Mouse (Mus musculus) cerebellum, adult 9-11 months (tissue): Measurements from ENCODE around the gene Slc38a4.

Experiments used
- DNase-seq: peaks from one replicate; pipeline ENCODE4 v3.0.0; 2022

The Slc38a4 gene

DNA sequence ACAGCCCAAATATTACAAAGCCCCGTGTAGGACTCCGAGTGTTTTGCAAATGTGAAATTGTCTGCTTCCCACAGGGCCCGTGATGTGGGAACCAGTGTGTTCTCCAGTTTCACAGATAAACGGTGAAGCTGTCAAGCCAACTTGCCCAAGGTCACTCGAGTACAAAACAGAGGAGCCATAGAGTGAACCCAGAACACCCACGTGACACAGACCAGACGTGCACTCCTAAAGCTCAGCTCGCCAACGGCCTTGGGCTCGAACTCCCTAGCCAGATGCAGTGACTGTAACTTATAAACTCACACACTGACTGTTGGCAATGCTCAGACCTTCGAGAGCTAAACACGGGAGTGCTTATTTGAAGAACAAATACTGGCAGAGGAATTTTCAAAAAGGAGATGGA lies 5.3 kb downstream of the Slc38a4 start:
- no peak for DNase-seq

DNA sequence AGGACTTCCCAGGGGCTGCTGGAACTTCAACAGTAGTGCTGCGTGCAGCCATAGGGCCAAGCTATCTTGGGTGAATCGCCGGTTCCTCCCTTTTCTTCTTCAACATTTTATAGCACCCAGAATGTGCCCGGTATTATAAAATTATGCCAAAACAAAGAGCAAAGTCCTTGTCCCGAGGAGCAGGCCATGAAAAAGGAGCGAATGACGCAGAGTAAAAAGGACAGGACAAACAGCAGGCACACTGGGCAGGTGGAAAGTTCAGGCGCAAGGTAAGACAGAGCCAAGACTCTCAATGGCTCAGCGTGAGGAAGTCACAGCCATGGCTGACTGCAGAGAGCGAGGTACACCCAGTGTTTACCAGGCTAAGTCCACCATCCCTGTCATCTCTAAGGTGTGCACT lies 5.7 kb downstream of the Slc38a4 start:
- no peak for DNase-seq

DNA sequence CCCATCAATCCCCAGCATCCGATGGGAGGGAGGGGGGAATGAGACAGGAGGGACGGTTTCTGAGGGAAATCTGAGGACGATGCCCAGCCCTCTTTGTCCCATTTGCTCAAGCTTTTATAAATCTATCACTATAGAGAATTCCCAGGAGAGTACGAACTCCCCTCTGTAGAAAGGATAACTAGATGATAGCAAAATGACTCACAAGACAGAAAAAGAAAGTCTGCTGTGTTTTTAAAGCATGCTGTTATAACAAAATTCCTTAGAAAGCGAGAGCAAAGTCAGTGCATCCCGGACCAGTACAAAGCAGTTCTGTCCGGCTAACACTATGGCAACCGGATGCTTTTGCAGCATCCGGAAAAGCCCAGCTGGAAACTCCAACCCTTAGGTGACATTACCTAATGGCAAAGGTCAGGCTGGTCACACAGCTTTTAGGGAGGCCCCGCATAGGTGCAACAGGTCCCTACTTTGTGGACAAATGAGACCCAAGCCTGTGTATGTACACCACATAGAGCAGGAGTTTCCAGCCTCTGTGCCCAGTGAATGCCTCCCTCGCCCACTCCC lies 6.4 kb downstream of the Slc38a4 start:
- DNase-seq, result no peak

DNA sequence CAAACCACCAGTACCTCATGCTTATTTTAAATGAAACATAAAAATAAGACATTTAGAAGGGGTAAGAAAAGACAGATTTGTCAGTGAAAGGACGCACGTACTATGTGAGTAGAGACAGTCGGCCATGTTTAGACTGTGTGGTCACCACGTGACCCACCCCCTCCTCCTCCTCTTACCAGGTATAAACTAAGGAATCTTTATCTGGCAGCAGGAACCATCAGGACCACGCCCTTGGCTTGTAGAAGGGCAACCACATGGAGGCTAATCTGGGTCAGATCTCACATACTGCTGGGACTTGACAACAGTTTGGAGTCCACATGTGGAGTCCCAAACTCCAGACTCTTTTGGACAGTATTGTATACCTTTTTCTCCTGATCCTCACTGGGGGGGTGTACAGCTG lies 7.5 kb downstream of the Slc38a4 start:
- DNase-seq, result no peak

DNA sequence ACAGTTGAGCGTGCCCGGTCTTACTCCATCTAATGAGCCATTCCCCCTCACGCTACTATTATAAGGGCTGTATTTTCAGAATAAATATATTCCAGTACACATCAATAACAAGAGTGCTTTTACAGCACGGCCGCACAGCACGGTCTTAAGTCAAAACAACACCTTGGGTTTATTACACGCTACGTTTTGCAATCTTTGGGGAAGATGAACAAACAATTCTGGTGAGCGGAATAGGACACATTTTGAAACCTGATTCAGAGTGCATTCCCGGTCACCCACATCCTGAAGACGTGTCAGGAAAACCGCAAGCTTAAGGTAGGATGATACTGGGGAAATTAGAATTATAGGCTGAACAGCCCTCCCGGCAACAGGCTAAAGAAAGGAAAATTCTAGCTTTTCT lies 11.8 kb downstream of the Slc38a4 start:
- no peak for DNase-seq

DNA sequence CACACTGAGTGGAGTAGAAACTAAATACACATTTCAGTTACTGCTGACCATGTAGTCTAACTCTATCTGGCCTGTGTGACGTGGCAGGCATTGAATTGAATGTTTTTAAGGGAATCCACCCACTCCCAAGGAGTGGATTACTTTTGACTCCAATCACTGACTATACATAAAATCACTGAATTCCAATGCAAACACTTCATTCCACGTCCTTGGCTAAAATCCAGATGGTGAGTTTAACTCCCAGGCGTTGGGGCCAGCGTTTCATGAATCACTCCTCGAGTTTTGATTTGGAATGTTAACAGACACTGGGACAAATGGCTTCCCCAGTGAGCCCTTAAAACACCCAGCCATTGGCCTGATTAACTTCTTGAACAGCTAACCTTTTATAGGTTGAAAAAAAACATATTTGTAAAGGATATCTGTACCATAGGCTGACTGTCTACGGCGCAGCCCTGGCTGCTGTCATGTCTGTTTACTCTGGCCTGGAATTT lies 13.7 kb downstream of the Slc38a4 start:
- DNase-seq, result no peak

DNA sequence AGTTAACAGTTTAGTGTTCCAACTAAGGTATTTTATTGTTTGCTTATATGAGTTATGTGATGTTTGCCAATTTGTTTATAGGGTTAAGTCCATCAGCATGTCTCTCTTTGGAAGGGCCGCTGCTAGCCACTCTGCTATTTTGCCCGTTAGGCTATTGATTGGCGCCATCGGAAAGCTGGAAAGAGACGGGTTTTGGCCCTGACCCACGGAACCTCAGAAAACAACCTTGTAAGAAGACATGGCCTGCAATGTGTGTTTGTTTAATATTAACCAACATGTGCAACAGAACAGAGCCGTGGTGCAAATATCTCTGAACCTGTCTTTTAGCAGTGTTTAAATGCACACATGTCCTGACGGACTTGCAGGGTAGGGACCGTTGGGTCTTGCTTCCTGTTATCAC lies 14.6 kb downstream of the Slc38a4 start:
- DNase-seq, result no peak

DNA sequence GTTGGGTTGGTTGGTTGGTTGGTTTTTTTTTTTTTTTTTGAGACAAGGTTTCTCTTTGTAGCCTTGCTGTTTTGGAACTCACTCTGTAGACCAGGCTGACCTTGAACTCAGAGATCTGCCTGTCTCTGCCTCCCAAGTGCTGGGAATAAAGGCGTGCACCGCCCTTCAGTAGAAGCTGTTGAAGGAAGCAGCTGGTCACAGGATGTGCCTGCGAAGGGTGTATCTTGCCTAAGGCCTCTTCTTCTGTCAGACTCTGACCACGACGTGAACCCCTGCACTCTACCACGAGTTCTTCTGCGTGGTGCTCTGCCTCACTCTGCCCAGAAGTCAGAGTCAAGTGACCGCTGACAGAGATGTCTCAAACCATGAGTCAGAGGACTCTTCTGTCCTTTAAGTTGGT lies 18.0 kb downstream of the Slc38a4 start:
- no peak for DNase-seq

DNA sequence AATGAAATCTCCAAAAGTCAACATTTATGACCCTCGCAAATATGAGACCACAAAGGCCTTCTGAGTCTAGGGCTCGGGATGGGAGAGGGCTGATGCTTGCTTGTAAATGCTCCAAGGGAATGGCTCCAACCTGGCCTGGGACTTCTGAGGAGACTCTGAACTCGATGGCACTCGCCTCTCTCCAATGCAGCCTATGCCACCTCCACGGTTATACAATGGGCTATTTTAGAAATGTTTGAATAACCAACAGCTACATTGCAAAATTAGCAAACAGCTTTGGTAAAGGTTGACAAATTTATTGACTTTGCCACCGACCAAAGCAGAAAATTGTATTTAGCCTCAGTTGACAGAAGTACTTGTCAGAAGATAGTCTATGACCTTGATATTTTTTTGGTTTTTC lies 19.9 kb downstream of the Slc38a4 start:
- no peak for DNase-seq

DNA sequence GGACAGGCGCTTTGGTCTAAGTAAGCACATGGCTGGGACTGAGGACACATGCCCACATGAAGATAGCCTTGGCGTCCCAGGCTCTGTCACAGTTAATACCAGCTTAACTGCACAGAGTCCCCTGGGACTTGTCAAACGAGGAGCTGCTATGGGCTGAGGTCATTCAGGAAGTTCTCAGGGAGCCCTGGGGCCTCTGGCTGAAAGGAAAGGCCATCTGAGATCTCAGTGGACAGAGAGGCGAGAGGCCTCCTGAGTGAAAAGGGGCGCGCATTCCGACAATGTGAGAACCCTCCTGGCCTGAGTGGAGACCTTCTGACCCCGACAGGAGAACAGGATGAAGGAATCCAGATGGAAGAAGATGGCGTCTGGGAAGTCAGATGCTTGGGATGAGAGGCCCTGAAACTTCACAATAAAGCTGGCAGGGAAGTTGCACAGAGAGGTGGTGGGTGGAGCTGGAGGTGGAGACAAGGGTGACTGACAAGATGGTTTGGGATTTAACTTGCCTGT lies 22.2 kb downstream of the Slc38a4 start:
- DNase-seq, result no peak

DNA sequence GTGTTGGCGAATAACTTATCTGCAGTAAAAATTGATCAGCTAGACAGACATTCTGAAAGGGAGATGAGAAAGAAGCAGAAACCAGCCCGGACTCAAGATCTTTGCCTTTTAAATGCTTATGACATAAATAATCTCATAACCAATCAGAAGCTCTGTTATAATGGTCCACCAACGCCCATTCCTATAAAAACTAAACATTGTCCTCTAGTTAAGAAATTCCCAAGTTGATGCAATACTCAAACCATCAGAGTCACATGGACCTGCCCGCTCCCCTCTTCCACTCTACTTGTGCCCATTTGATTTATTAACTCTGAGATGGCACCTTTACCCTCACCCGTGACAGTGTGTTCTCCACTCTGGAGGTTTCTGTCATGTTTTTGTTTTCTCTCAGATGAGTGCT lies 23.9 kb downstream of the Slc38a4 start:
- no peak for DNase-seq

DNA sequence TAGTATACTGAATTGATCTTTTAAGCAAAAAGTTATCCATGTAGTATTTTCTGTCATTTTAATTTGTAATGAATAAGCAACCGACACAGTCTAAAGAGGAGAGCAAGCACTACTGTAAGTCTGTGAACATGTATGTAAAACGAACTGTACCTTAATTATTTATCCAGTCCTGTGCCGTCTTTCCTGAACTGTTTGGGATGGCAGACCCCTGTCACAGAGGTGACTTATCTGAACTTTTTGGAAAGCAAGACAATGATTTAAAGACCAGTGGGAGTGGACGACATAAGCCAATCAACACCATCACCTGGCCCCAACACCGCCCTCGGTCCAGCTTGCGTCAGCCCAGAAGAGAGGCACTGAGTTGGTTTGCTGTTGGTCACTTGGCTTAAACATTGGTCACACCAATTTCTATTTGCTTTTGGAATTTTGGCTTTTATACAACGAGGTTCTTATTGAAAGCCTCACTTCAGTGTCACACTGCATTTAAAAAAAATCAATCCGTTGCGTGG lies 24.7 kb downstream of the Slc38a4 start:
- no peak for DNase-seq

DNA sequence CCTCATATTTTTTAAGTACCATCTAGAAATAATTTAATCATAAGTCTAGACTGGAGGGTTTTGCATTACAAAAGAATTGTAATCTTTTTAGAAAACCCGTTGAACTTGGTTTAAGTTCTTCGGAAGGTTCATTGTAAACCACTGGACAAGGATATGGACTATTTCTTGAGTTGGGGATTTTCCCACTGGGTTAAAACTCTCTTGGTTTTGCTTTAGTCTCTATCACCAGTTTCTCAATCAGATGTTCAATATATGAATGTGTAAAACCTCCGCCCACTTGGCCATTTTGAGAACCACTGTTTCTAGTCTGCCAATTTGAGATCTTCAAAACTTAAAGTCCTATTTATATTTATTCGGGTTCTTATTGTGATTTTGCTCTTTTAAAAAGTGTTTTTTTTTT lies 25.6 kb downstream of the Slc38a4 start:
- no peak for DNase-seq

DNA sequence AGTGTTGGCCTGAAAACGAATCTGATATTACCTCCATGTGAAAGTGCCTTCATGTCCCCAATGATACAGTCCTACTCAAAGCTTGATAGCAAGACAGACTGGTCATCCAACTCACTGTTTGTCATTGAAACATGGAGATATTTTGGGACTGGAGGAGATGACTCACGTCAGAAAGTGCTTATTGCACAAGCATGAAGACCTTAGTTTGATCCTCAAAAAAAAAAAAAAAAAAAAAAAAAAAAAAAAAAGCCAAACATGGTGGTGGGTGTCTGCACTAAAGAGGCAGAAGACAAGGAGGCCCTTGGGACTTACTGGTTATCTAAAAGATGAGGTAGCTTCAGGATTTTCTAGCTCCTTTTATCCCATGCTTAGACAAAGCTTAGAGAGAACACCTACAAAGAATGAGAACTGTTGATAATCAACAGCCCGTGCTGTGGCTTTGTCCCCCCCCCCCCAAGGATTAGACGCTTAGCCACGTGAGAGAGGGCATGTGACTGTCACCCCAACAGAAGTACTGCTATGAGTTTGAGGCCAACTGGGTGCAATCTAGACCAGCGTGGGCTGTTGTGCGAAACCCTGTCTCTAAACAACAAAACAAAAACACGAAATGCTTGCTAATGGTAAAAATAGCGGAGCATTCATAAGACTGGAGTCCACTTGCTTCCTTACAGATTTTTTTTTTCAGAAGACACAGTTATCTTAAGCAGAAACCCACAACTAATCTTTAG lies 26.5 kb downstream of the Slc38a4 start:
- DNase-seq, result no peak

DNA sequence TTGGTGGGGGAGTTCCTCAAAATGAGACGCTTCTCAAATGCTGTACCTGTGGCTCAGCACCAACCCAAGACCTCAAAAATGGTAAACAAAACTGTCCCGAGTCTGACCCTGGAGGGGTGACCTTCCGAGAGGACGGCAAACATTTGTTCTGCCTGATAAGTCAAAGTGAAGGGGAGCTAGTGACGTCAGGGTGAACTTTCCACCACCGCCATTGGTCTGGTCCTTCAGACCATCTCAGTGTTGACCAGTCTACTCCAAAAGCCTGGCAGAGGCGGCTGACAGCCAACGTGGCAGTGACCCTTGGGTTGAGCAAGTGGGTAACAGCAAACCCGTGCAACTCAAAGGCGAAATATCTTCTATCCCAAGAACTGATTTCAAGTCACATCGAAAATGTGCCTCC lies 27.1 kb downstream of the Slc38a4 start:
- DNase-seq, result no peak

DNA sequence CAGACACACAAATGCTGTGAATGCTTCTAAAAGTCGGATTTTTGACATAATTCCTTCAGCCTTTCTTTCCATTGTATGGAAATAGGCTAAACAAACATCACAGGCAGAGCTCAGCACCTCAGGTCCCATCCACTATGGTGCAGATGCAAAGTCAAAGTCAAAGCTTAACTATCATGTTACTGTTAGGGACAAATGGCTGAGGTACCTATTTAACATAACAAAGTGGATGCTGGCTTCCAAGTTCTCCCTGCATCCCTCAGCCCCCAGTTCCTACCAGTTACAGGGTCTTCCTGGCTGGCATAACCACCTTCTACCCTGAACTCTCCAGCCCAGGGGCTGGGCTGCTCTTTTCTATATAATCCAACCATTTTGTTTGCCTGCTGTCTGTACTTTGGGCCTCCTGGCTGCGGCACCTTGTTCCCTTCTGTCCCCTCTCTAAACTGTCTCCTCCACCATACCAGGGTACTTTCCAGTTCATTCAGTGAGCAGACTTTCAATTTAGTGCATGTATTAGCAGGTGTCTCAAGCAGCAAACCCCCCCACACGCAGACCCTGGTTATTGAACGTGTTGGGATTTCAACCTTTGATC lies 27.6 kb downstream of the Slc38a4 start:
- no peak for DNase-seq

DNA sequence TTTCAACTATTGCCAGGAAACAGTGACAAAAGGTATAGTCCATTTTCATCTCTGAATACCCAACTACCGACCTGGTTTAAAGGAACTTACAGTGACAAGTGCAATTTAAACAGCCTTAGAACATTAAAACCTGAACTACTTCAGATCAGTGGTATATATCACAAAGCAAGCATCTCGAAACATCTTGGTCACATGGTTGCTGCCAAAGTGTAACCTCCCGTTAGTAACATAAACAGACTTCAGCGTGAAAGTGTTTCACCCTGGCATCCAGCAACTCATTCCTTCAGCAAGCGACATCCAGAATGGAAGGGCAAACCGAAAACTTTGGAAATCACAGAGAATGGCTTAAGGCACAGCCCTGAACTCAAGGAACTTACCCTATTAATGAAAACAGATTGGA lies 29.1 kb downstream of the Slc38a4 start:
- DNase-seq, result no peak

DNA sequence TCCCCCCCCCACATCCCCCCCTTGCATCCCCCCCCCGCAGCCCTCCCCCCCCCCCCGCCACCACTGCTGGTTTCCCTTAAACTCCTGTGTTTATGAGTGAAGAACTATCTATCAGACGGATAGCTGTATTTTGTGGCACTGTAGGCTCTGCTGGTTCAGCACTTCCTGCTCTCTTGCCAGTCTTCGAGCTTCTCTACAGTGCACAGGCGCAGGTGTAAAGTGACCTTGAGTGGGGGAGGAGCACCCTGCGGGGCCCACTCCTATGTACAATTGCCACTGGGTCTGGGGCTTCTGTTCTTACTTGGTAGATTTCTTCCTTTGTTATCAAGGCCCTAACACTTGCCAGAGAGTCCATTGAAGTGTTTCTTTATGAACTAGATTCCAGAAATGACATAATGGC lies 33.0 kb downstream of the Slc38a4 start:
- DNase-seq, result no peak

DNA sequence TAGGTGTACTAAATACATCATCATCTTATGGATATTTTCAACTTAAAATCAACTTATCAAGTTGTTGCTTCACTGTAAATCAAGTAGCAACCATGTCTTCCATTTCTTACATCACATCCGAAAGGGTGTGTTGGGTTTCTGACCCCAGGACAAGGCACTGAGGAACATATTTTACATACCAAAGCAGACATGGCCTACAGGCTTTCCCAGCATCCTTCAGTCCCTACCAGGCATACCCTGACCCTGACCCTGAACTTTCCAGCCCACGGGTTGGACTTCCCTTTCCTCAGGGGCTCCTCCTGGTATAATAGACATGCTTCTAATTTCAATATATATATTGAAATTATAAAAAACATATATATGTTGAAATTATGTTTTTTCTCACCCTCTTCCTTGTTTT lies 33.5 kb downstream of the Slc38a4 start:
- DNase-seq, result no peak

DNA sequence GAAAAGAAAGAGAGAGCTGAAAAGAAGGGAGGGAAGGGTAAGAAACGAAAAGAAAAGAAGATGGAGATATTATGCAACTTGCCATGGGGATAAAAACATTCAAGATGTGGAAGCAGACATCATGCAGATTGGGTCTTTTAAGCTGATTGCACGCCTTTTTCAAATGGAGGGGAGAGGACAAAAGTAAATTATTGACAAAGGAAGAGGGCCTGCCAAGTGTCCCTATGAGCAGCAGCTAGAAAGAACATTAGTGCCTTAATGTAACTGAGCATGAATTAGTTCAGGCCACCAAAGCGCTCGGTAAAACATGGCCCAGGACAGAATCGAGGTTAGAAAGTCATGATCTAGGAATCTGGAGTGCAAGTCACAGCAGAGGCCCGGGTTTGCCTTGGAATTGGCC lies 35.5 kb downstream of the Slc38a4 start:
- no peak for DNase-seq

DNA sequence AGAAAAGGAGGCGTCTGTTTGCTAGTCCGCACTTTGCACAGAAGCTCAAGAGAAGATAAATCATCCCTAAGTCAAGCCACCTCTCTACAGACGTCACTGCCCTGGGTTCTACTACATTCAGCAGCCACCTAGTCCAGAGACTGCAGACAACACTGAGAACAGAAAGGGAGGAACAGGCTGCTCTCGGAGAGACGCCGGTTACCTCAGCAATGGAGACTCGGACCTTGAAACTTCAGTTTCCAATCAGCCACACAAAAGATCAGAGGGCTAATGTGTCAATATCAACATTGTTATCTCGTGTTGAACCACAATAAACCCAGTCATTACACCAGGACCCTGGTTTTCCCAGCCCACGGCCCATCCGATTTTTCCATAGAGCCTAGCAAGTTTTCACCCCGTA lies 36.4 kb downstream of the Slc38a4 start:
- DNase-seq, result no peak

DNA sequence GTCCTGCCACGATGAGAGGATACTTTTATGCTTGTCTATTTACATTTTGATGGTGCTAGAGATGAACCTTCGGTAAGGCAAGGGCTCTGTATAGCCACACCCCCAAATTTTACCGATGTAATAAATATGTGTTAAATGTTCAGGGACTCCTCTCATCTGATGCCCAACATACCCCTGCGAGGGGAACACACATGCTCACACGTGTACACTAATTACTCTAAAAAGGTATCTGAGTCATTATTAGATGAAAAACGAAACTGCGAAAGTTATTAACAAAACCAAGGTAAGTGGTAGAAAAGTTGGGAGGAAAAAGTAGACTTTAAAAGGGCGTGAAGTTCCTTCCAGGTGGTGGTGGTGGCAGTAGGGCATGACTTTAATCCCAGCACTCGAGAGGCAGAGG lies 38.6 kb downstream of the Slc38a4 start:
- DNase-seq, result no peak

DNA sequence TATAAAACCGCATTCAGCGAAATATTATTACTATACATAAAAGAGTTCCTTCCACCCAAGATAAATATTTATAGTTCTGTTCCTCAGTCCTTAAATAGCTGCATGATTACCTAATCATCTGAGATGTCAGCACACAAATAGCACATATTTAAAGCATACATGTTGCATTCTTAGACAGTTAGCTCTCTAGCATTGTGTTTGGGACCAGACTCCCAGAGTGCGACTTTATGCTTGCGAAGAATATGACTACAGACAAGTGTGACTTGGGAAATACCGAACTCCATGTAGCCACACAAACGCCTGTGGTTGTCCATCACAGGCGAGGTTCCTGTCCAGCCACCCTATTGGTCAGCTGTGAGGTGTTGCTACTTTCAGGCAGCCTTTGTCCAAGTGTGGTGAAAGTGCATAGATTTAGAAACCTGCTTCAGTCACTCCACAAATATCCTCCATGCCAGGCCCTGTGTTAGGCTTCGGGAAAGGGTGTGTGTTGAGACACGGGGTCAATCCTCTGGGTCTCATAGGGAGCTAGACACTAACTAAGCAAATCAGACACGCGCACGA lies 40.6 kb downstream of the Slc38a4 start:
- DNase-seq, result no peak
